Mouse (Mus musculus) liver, embryonic 14.5 days (tissue): ENCODE results near the gene Zyg11b.

ENCODE experiments used
- CTCF ChIP-seq: IDR thresholded peaks from 2 replicates; pipeline ENCODE4 v1.5.1; 2016; ENCODE audit warnings: antibody characterized with exemption, low read depth, control low read depth
- EP300 ChIP-seq: IDR thresholded peaks from 2 replicates; pipeline ENCODE4 v1.6.1; 2016; ENCODE audit warnings: antibody characterized with exemption, low read depth

GRCm38 (mm10) chr4:108204629-108205028 is 96.3 kb downstream of the Zyg11b start:
- TF ChIP-seq CTCF (no peak), EP300 (no peak)
